Mouse (Mus musculus): ENCODE results near the gene Gm10972. TPM values are rescaled to one million over a fixed set of nuclear protein-coding genes. Genes with fewer than 3 reads are reported as not detected.
"Not testable (repeated sequence)": the region's sequence is repeated elsewhere in the genome, so short reads cannot be mapped to it uniquely, and the experiment has no call there.

The Gm10972 gene
- total RNA-seq (2021): not detected
- long read RNA-seq, experiment 1: 0 reads
- long read RNA-seq, experiment 2: 0 reads

DNA sequence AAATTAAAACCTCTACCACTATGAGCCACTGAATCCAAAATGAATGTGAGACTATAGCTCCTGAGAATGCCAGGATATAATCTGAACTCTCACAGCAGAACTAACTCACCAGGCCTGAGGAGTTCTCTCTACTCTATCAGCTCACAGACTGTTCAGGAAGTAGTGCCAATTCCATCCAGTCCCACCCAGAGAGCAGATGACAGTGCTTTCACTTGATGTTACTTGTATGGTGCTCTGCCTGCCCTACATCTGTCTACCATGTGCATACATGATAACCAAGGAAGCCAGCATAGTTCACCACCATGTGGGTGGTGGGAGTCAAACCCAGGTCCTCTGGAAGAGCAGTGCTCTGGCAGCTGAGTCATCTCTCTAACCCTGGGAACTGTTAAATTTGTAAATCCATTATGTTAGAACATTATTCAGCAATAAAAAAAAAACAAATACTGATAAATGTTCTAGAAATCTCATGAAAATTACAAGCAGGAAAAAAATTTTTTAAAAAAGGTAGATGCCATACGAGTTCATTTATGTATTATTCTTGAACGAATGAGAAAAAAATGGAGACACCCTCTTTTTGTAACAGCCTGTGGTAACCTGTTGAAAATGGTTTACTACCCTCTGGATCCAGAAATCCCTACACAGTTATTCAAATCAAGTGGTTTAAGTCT lies at the start of gene Gm10972:
Gene Gm10972 (plus strand): TSS at position 618 of the 668 bp plus-strand sequence.
- DNase-seq: not testable (repeated sequence)

DNA sequence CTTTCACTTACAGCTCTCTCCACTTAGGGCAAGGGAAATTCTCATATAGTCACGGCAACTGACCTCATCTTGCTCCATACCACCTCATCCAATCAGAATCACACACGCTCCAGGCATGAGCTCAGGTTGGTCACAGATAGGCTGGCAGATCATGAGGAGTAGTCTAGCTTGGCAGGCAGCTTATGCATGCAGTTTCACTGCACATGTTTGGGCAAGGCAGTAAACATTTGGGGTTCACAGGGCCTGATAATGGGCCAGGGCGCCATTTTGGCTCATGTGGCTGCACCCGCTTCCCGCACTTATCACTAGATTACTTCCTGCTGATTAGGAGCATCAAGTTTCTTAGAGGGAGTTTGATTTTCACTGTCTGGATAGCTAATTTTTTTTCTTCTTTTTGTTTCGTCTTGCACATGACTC lies 47.0 kb upstream of the Gm10972 start:
- DNase-seq: no peak

DNA sequence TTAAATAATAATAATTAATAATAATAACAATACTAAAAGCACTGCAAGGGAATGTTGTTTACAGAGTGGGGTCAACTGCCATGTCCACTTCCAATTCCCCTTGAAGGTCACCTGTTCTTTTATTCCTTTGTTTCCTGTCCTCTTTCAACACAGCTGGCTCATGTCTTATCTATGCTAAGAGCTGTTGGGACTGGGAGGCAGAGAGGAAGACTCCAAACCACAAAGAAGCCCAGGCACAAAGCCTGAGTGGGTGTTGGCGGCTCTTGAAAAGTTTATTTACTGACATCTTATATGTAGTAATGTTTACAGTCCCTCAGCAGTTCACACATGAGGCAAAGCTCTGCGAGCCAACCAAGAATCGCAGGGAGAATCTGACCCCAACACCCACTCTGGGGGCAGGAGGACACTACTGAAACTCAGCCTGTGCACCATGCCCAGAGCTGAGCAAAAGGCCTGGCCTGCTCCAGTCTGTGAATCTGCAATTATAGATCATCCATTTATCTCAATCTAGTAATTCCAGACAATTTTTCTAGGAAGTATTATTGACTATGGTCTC lies 45.6 kb upstream of the Gm10972 start:
- no peak for DNase-seq

DNA sequence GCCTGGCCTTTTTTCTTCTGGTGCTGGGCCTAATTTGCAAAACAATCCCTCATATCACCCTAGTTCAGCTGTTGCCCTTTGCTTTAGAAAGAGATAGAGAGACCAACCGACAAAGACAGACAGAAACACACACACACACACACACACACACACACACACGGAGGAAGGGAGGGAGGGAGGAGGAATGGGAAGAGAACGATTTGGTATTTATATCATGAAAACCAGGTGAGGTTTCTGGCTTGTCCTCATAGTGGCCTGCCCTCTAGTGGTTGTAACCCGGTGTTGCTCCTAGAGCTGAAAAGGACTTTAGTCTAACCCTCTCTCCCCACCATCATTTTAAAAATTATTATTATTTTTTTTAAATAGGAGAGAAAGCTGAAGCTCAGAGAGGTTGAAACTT lies 41.0 kb upstream of the Gm10972 start:
- peak; percentile 59 for DNase-seq

DNA sequence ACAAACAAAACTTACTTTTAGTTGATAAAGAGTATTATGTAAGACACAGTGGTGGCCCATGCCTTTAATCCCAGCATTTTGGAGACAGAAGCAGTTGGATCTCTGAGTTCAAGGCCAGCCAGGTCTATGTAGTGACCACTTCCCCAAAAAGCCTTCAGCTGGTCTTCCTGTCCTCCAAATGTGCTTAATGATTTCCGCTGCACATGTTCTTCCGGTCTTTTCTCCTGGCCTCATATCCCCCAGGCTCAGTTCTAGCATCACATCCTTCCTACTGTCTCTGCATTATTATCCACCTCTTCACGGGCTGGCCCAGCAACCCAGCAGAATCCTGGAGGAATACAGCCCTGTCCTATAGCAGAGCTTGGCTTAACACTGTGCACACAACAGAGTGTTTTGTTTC lies 33.3 kb upstream of the Gm10972 start:
- DNase-seq: no peak

DNA sequence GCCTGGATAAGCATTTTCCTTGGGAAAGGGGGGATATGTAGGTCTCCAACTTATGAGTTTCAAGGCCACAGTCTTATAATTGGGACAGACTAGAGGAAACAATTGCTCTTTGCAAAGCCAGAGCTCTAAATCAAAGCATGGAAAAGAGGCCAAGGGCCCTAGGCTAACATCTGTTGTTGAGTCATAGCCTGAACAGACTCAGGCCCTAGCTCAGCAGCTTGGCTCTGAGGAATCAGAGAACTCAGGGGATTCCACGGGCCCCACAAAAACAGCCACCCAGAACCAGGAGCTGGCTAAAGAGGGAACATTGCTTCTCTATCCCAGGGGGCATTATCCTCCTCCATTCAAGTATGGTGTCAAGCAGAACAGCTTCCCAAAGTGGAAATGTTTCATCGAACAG lies 32.3 kb upstream of the Gm10972 start:
- DNase-seq: no peak

DNA sequence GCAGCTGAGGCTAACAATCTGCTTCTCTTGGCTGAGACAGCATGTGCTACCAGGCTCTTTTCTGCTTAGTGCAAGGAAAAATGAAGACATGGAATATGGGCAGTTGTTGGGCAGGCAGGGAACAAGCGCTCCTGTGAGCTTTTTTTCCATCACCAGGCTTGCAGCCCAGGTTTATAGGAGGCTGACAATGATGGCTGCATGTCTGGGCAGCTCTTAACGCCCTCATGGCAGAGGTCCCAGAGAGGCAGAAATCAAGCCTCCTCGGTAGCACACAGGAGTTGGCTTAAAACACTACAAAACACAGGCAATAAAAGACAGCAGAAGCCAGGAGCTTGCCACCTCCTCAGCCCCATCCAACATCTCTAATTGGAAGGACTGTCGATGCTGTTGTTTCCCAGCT lies 31.6 kb upstream of the Gm10972 start:
- peak; percentile 19 for DNase-seq

DNA sequence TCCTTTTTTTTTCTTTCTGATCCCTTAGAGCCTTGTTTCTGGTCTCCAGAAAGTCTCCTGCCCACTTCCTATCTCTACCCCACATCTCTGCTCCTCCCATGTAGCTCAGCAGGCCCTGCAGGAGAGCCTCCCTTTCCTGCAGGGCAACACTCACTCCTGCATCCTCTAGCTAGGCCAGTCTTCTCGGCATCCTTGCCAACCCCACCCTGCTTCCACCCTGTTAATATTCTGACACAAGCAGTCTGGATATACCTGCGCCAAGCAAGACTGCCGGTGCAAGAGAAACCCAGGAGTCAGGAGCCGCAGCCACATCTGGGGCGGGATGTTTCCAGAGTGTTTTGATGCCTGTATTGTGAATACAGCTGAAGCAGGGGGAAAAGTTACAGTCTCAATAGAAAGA lies 31.1 kb upstream of the Gm10972 start:
- DNase-seq: no peak

DNA sequence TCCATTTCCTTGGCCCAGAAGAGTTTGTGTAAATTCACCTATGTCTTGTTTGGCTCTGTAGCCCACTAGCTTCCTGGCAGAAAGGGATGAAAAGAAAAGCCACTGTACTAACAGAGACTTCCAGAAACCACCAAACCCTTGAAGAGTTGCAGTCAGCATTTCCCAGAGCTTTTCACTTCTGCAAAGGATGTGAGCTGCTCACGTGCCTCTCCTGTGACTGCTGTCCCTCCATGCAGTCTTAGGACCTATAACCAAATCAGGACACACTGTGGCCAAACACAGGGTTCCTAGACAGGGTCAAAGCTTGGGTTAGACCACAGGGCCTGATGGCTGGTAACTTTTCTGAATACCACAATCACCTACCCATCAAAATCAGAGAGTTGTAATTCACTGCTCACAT lies 30.6 kb upstream of the Gm10972 start:
- no peak for DNase-seq

DNA sequence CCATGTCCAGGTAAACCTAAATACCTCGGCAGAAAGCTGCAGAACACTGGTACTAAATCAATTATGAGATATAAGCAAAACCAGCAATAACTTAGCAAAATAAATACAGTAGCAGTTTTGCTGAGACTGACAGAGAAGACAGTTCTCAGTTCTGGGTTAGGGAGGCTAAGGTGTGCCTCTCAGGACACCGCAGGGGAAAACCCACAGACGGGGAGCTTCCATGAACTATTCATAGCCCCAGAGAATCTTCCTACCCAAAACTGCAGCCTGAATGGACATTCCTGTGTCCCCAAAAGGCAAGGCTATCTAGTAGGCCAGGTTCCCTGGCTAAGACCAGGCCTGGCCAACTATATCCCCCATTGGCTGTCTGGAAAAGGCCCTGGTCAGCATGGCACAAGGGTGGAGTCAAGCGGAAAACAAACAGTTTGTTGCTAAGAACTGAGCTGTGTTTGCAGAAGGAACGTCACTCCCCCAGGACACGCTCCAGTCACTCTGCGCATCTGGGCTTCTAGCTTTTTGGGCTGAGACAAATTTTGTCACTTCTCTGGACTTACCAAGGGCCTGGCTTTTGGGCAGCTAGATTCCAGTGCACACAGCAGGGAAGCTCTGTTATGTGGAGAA lies 29.5 kb upstream of the Gm10972 start:
- DNase-seq: no peak

DNA sequence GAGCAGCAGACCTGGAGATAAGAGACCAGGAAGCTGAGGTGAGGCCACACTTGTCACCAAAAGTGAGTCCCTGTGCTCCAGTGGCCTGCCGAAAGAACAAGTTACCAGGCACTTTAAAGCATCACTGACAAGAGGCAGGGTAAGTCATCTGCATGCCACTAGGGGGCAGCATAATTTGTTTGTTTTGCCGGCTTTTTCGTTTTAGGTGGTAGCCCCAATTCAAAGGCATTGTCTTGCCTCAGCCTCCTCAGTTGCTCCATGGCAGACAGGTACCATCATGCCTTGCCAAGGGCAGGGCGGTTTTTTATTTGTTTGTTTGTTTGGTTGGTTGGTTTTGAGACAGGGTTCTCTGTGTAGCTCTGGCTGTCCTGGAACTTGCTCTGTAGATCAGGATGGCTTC lies 26.2 kb upstream of the Gm10972 start:
- peak; percentile 18 for DNase-seq

DNA sequence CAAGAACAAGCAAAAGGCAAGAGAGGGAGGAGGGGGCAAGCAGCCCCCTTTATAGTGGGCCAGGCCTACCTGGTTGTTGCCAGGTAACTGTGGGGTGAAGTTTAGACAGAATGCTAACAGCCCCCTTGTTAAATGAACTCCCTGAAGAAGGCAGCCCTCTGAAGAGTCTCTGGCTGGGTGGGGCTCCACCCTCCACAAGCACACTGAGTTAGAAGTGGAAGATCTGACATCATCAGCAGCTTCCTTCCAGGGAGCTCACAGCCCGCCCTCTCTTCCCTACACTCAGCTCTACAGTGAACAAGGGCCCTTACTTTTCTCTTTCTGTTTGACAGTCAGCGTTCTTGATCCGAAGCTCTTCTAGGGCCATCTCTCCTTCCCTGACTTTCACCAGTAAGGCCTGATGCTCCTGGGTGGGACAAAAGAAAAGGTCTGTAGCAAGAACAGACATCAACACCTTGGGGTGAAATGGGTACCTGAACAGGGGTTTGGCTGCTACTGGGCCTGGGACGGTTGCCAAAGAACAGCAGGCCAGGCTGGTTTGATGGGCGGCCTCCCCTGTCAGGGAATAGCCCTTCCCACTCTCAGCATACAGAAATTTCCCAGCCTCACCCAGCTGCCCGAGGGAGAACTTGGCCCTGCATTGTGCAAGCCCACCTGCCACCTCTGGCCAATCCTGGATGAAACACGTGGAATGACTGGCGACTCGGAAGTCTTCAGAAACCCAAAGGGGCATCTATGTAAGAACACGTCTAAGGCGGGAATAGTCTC lies 21.0 kb upstream of the Gm10972 start:
- no peak for DNase-seq

DNA sequence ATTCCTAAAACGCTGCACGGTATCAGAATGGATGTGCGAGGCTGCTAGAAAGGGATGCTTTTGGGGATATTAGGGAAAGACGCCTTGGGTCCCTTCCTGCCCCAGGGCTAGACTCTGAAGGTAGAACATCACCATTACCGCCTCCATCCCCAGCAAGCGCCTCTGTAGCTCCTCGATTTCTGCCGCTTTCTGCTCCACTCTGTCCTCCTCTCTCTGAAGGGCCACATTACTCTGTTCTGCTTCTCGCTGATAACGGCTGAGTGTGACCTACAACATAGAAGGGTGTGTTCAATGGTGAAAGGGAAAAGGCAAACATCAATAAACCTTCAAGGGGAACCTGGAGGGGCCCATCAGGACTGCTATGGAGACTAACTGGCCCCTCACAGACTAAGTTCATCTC lies 20.4 kb upstream of the Gm10972 start:
- DNase-seq: no peak

DNA sequence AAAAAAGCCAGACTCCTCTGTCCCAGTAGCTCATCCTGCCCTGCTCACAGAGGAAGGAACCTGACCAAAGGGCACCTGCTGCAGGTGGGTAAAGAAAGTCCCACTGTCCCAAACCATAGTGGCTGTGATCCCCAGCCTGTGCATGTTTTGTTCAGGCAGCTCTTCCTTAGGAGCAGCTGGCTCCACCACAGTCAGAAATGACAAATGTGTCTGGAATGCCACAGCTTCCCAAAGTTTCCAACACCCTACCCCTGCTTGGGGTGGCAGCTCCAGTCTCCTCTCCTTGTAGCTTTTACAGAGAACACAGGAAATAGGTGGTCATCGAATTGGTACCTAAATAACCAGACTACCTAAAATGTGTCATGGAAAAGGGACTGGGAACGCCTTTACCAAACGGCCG lies 18.6 kb upstream of the Gm10972 start:
- DNase-seq: no peak

DNA sequence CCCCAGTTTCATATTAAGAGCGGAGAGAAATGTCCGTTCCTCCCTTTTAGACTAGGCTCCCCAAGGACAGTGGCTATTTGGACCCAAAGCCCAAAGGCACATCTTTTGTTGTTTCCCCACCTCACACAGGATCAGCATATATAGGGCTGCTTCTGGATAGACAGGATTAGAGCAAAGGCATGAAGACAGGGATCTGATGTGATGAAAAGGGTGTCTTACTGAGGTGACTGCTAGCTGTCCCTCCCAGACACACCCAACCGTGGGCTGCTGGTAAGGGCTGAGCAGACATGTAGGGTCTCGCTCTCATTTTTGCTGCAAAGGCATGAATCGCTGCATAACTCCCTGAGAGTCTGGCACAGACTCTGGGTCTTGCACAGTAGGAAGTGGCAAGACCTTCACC lies 14.2 kb upstream of the Gm10972 start:
- DNase-seq: no peak

DNA sequence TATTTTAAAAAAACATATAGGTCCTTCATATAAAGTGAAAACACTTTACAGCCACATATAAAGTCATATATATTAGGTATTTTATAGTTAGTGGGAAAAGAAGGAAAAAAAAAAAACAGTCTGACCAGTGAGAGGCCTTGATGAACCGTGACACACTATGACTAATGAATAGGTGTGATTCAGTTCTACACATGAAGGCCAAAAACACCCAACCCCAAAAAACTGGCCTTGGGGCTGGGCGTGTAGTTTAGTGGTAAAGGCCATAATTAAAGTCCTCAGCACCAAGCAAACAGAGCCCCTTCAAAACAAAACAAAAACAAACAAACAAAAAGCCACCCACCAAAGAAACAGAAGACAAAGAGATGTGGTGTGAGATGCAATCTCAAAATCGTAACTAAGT lies 13.0 kb upstream of the Gm10972 start:
- no peak for DNase-seq

DNA sequence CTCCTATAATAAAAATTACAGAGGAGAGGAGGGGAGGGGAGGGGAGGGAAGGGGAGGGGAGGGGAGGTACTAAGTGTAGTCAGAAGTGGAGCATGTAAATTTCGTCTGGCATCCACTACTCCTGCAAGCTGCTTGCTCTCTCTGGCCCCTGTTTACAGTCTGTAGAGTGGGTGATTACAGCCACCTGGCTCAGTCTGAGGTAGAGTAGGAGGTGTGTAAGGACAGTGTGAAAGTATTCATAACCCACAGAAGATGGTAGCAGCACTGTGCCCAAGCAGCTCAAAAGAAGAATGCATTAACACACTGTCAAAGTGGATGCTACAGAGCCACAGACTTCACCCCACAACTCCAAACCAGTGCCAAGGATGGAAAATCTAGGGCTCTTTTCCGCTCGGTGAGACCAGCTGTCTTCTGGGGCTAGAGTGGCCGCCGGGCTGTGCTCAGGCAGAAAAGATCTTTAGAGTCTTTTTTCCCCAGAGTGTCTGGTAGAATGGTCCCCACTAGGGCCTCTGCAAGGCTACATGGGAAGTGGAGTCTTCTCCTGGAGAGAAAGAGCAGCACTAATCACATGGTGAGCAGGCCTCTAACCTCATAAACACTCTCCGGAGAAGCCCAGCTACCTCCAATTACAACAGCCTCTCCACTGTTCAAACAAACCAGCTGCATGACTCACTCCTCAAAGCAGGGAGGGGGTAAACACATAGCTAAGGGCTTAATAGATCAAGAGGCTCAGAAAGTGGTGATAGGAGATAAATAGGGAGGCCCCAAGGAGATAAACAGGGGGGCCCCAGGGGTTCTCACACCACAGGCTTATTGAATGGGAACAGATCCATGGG lies 6.1 kb downstream of the Gm10972 start:
- DNase-seq: no peak

DNA sequence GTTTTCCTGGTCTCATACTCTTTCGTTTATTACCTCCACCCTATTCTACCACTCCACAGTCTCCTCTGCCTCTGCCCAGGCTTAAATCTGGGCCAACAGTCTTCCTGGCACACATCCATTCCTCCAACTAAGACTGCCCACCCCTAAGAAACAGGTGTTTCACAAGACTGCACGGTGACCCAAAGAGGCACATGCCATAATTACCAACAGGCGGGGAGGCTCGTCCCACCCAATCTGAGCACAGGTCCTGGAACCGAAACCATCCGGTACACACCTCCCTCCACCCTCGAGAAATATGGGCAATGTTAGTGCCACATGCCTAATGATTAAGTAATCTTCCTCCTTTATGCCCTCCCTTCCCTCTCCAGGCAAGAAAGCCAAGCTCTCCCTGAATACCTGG lies 7.5 kb downstream of the Gm10972 start:
- DNase-seq: no peak

DNA sequence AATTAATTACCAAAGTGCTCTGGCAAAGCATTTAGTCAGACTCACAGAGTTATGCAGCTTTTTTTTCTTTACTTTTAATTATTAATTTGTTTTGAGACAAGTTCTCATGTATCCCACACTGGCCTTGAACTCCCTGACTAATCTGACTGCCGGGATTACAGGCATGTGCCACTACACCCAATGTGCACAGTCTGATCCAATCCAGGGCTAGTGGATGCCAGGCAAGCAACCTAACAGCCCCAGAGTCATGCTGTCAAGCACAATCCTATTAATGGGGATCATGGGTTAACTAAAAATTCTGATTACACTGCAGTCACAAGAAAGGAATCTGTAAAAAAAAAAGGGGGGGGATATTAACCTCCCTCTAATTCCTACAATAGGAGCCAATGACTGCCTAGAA lies 11.1 kb downstream of the Gm10972 start:
- DNase-seq: not testable (repeated sequence)

DNA sequence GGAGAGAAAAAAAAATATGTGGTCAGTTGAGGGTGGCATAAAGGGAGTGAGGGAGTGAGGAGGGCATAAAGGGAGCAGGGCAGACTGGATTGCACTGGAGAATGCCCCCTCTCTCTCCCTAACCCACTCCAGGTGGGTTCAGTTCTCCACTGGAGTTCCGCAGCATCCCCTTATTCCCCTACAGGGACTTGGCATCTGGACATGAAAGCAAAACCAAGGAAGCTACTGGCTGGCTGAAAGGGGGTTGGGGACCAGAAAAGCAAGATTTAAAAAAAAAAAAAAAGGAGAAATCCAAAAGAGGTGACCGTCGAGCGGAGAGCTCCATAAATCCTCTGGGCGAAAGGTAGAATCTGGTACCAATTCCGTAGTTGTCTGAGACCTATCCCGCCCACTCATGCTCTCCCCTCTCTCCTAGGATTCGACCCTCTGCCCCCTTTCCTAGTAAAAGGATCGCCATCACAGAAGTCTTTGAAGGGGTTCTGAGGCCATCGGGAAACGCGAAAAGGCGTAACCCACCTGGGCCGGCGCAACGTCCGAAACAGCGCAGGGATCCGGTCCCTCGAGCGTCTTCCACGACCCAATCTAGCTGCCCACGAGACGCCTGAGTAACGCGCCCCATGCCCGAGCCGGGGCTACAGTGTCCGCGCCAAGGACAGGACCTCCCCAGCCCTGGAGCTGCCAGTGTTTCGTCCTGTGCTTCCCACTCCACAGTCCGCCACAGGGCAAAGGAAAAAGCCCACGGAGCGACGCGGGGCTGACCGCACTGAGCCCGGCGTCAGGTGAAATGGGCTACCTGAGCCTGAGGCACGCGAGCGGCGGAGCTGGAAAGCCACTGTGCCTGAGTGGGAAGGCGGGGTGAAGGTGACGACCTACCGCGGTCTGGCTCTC lies 15.2 kb downstream of the Gm10972 start:
- DNase-seq: not testable (repeated sequence)

DNA sequence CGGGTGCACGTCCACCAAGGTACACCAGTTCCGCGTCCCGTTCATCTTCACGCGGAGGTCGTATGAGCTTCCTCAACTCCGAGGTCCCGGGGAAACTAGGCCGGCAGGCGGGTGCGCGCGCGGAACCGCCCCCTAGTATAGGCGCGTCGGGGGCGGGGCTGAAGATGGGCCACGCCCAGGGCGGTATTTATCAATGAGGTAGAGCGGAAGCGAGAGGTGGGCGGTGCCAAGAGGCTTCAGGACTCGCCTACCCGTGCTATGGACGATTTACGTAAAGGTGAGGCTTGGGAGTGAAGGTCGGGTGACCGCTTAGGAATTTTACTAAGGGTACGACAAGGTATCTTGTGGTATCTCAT lies 15.8 kb downstream of the Gm10972 start, which contains the start of gene Tuft1:
Gene Tuft1 (minus strand): TSS at position 133 of the 356 bp plus-strand sequence.
- peak; percentile 45 for DNase-seq
